Comparison of ENCODE assay signal across 14 mouse cellular contexts in the genomic region with DNA sequence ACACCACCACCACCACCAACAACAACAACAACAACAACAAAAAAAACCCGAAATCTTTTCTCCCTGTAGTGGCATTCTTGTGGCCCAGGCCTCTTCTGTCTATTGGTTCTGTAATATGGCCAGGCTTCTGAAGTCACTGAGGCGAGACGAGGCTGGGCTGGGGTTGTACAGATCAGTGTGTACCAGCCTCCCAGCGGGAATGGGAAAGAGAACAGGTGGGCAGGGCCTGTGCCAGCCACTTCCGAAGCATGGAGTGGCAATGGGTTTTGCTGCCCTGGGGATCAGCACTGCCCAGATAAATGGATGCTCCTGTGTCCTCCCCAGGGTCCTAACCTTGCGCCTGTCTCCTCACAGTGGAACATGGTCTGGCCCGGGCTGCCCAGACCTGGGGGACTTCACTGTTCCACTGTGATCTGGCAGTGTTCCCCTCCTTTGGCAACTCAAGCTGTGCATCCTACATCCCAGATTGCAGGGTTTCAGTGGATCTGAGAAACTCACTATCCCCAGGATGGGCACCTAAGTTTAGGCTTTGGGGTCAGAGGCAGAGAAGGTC. TPM values are rescaled to one million over a fixed set of nuclear protein-coding genes. Genes with fewer than 3 reads are reported as not detected.
DNase-seq lines count a peak whose midpoint lies in the region; ATAC-seq and TF ChIP-seq lines count a peak whose summit lies in the region.
"Had no signal": no experiment of that assay in that cellular context is flagged by ENCODE, and none has a peak within 500 bp of the region (broad histone marks: within the 10 kb centered on the region; RNA-seq: fewer than 3 reads in every experiment).

No protein-coding gene starts in this region.

- 73% methylated on average over 7 of the region's 7 CpGs for WGBS in heart, adult 2 months
- 80% methylated on average over 7 of the region's 7 CpGs for WGBS in embryonic facial prominence, embryonic 13.5 days
- 78% methylated on average over 7 of the region's 7 CpGs for WGBS in liver, postnatal 0 days (ENCODE audit: insufficient replicate concordance)

- no peaks in the 10 kb centered on the region for H3K79me2 ChIP-seq in heart, adult 2 months (replicated peaks; ENCODE audit: control insufficient read depth, insufficient read depth, low read length)

- no peak overlapping the region for H3K27ac ChIP-seq in heart, adult 2 months
- H3K27ac ChIP-seq in embryonic facial prominence, embryonic 13.5 days = no peak overlapping the region
- no peak overlapping the region for H3K27ac ChIP-seq in liver, postnatal 0 days (ENCODE audit: low read depth)
- H3K27ac ChIP-seq: gastrocnemius, adult 2 months; hindbrain, embryonic 14.5 days had no signal

- H3K9me3 ChIP-seq in embryonic facial prominence, embryonic 13.5 days = no peaks in the 10 kb centered on the region
- H3K9me3 ChIP-seq in liver, postnatal 0 days (ENCODE audit: low read length) = no peaks in the 10 kb centered on the region

- H3K27me3 ChIP-seq in heart, adult 2 months (ENCODE audit: control insufficient read depth, insufficient read depth, low read length) = peaks cover 2% of the 10 kb centered on the region; the same call in 1 of the 2 replicates
- H3K27me3 ChIP-seq in embryonic facial prominence, embryonic 13.5 days = no peaks in the 10 kb centered on the region
- H3K27me3 ChIP-seq in liver, postnatal 0 days (ENCODE audit: insufficient read depth, low read length) = no peaks in the 10 kb centered on the region

- no peak overlapping the region for H3K4me3 ChIP-seq in heart, adult 2 months
- no peak overlapping the region for H3K4me3 ChIP-seq in embryonic facial prominence, embryonic 13.5 days
- no peak overlapping the region for H3K4me3 ChIP-seq in liver, postnatal 0 days (ENCODE audit: low read depth, low read length)
- H3K4me3 ChIP-seq: gastrocnemius, adult 2 months had no signal

- no peak overlapping the region for H3K4me2 ChIP-seq in embryonic facial prominence, embryonic 13.5 days
- no peak overlapping the region for H3K4me2 ChIP-seq in liver, postnatal 0 days (ENCODE audit: low read depth, low read length)
- H3K4me2 ChIP-seq: heart, embryonic 11.5 days; hindbrain, embryonic 14.5 days had no signal

- no peak overlapping the region for H3K9ac ChIP-seq in heart, adult 2 months (ENCODE audit: low read depth, low read length)
- peak overlapping the region; percentile 16; the same call in 1 of the 2 replicates for H3K9ac ChIP-seq in embryonic facial prominence, embryonic 13.5 days
- H3K9ac ChIP-seq in liver, postnatal 0 days (replicated peaks) = no peak overlapping the region
- H3K9ac ChIP-seq: hindbrain, embryonic 14.5 days had no signal

- no peak for TF ChIP-seq CTCF in heart, adult 2 months (IDR thresholded peaks at IDR 0.05)
- TF ChIP-seq CTCF in liver, postnatal 0 days (IDR thresholded peaks at IDR 0.05; ENCODE audit: low read depth) = no peak

- peak; percentile 70 for ATAC-seq in cerebellum, adult (ENCODE audit: insufficient number of reproducible peaks, low FRiP score, low TSS enrichment)
- no peak for ATAC-seq in embryonic facial prominence, embryonic 13.5 days (ENCODE audit: insufficient number of reproducible peaks, insufficient read depth, low FRiP score, low TSS enrichment, low read depth)
- no peak for ATAC-seq in liver, postnatal 0 days

- no peak for TF ChIP-seq POLR2A in heart, adult 2 months (IDR thresholded peaks at IDR 0.05; ENCODE audit: insufficient read depth, low read depth, low read length)

- peak; percentile 87 for DNase-seq in heart, adult 11 months
- no peak for DNase-seq in heart, adult 2 months
- peak; percentile 33 to 76 for DNase-seq in kidney, postnatal 25 days
- no peak for DNase-seq in right cerebral cortex, postnatal 36 days (ENCODE audit: low spot score in 2 of 2)
- DNase-seq in liver, postnatal 0 days = no peak
- DNase-seq in spleen, adult 18-20 months = no peak
- DNase-seq: gastrocnemius, adult 2 months had no signal

- intact Hi-C loops in heart, adult 2 months (cut with DNase I) = loop anchor here (5.0 kb wide), 2 partner anchors 349 to 384 kb away; no protein-coding TSS in a partner anchor

- H3K36me3 ChIP-seq in heart, adult 2 months (ENCODE audit: control insufficient read depth, insufficient read depth, low read length) = no peaks in the 10 kb centered on the region
- no peaks in the 10 kb centered on the region for H3K36me3 ChIP-seq in embryonic facial prominence, embryonic 13.5 days
- no peaks in the 10 kb centered on the region for H3K36me3 ChIP-seq in liver, postnatal 0 days (replicated peaks; ENCODE audit: insufficient read depth, low read length)

- no peak for TF ChIP-seq EP300 in heart, adult 2 months (IDR thresholded peaks at IDR 0.05; ENCODE audit: insufficient read depth, low read depth, low read length)
- TF ChIP-seq EP300 in liver, postnatal 0 days (IDR thresholded peaks at IDR 0.05; ENCODE audit: low read depth) = no peak

- H3K4me1 ChIP-seq in heart, adult 2 months (ENCODE audit: control insufficient read depth, insufficient read depth, low read length) = no peaks in the 10 kb centered on the region
- H3K4me1 ChIP-seq in embryonic facial prominence, embryonic 13.5 days = 0 out of 2 replicates have a peak, but pooled peaks cover 2% of the 10 kb centered on the region
- no peaks in the 10 kb centered on the region for H3K4me1 ChIP-seq in liver, postnatal 0 days (ENCODE audit: insufficient read depth)

RNA-seq across cellular contexts. Expression of gene Spp2, which starts 48.6 kb away (rescaled TPM):
- total RNA-seq in heart, adult 2 months (2021) = not detected
- not detected in 2 replicates for polyA plus RNA-seq in heart, adult 2 months (2012; rRNA removed)
- polyA plus RNA-seq in embryonic facial prominence, embryonic 13.5 days (2015; fragmentation: Nextera tagmentation; extraction: Ambion mirVana) = 3.8 TPM in 1 of 2 replicates, not detected in the other
- polyA plus RNA-seq in liver, postnatal 0 days (2015; fragmentation: Nextera tagmentation; extraction: Ambion mirVana) = 738 and 756 TPM in 2 replicates
- total RNA-seq: adrenal gland, postnatal 25 days; common myeloid progenitor, adult 5-6 weeks; gastrocnemius, adult 2 months; neutrophil, adult 5-6 weeks had no signal

Comparison
In these comparisons a context has a peak if more than half of its experiments do, and no peak if none do; other contexts are left out.
1. DNase-seq: peak in heart, adult 11 months (single experiment) and kidney, postnatal 25 days (2 of 2); none in heart, adult 2 months (0 of 2), right cerebral cortex, postnatal 36 days (0 of 2), liver, postnatal 0 days (single experiment) and spleen, adult 18-20 months (0 of 2).
2. RNA of gene Spp2, which starts 48.6 kb away (polyA plus RNA-seq): 738 to 756 TPM in liver, postnatal 0 days; not detected in heart, adult 2 months and 3.8 TPM in embryonic facial prominence, embryonic 13.5 days; every median in the first group is over 100 times any median in the second.